Mouse (Mus musculus) heart, embryonic 15.5 days (tissue): ENCODE data around the gene Wdr90. TPM values are rescaled to one million over a fixed set of nuclear protein-coding genes. Genes with fewer than 3 reads are reported as not detected.

ENCODE experiments used
- ATAC-seq: fragments of 200-750 bp; cut with Nextera tagmentation; replicated peaks from 2 replicates; pipeline ENCODE4 v1.8.0; 2017; ENCODE audit warnings: low read depth, moderate TSS enrichment; ENCODE audit not compliant: insufficient number of reproducible peaks, insufficient read depth, low FRiP score
- H3K27ac ChIP-seq: fragments of 300-500 bp; sonication (generic); 2 replicates; pipeline ENCODE4 v1.5.1; 2015; ENCODE audit warnings: mild to moderate bottlenecking, inconsistent platforms
- H3K27me3 ChIP-seq: fragments of 300-500 bp; sonication (generic); 2 replicates; pipeline ENCODE4 v1.6.1; 2015; ENCODE audit warnings: inconsistent platforms
- H3K36me3 ChIP-seq: fragments of 300-500 bp; sonication (generic); 2 replicates; pipeline ENCODE4 v1.6.1; 2015; ENCODE audit warnings: mild to moderate bottlenecking, inconsistent platforms
- H3K4me1 ChIP-seq: fragments of 300-500 bp; sonication (generic); replicated peaks from 2 replicates; pipeline ENCODE4 v1.6.1; 2015; ENCODE audit warnings: inconsistent platforms
- H3K4me2 ChIP-seq: fragments of 300-500 bp; sonication (generic); 2 replicates; pipeline ENCODE4 v1.6.1; 2015; ENCODE audit warnings: inconsistent platforms, mild to moderate bottlenecking, moderate library complexity
- H3K4me3 ChIP-seq: fragments of 300-500 bp; sonication (generic); 2 replicates; pipeline ENCODE4 v1.5.1; 2015; ENCODE audit warnings: mild to moderate bottlenecking, inconsistent platforms
- H3K9ac ChIP-seq: fragments of 300-500 bp; sonication (generic); 2 replicates; pipeline ENCODE4 v1.6.1; 2015; ENCODE audit warnings: mild to moderate bottlenecking, inconsistent platforms
- H3K9me3 ChIP-seq: fragments of 300-500 bp; sonication (generic); replicated peaks from 2 replicates; pipeline ENCODE4 v1.6.1; 2016; ENCODE audit warnings: inconsistent platforms
- WGBS: fragments of 180-500 bp; shearing (Covaris S2); methylation state at CpG from one replicate; pipeline ENCODE4 v1.1.7; 2015; ENCODE audit warnings: mixed read lengths; 5-methylcytosine and 5-hydroxymethylcytosine counted together
- polyA plus RNA-seq: library from polyadenylated mRNA; unstranded; fragments of >200 nt; fragmentation: Nextera tagmentation; extraction: Ambion mirVana; gene quantifications from 2 replicates; pipeline ENCODE4 v1.2.1, GENCODE M21; 2015

Wdr90 gene
- polyA plus RNA-seq, 1 experiment from 2014 or later, result 12.1 TPM

- H3K4me3 ChIP-seq, result no peak overlapping the region
- no peaks in the 10 kb centered on the region for H3K4me1 ChIP-seq
- peaks cover 37% of the 10 kb centered on the region for H3K36me3 ChIP-seq
- H3K9ac ChIP-seq, result no peak overlapping the region
- 87% methylated on average over 3 of the region's 3 CpGs for WGBS
- H3K27me3 ChIP-seq, result no peaks in the 10 kb centered on the region
- no peak overlapping the region for H3K4me2 ChIP-seq
- no peak overlapping the region for H3K27ac ChIP-seq
- no peak for ATAC-seq
- H3K9me3 ChIP-seq, result no peaks in the 10 kb centered on the region
Measured at GRCm38 (mm10) chr17:25883824-25884223, 22.5 kb upstream of the Wdr90 start.

DNA sequence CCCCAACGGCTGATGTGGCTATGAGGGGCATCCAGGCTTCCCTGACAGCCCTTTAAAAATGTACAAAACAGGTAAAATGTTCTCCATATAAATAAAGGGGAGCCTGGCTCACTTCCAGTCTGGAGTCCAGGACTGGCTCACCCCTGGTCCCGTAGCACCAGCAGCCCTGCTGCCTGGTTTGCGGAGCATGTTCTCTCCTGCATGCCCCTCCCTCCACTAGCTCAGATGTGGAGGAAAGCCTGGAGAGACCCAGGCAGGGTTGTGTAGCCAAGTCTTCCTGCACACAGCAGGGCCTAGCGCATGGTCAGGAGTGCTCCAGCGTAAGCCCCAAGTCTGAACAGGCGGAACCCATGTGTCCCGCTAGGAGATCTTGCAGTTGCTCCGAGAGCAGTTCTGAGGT, 22.0 kb upstream of the Wdr90 start:
- Histone ChIP-seq H3K9ac (no peak overlapping the region), H3K27me3 (no peaks in the 10 kb centered on the region), H3K4me2 (no peak overlapping the region), H3K9me3 (no peaks in the 10 kb centered on the region), H3K36me3 (peaks cover 34% of the 10 kb centered on the region), H3K27ac (no peak overlapping the region), H3K4me3 (no peak overlapping the region), H3K4me1 (no peaks in the 10 kb centered on the region)
- ATAC-seq, result no peak
- 89% methylated on average over 8 of the region's 8 CpGs for WGBS

GRCm38 (mm10) chr17:25882306-25882705, 21.0 kb upstream of the Wdr90 start:
- H3K4me3 ChIP-seq, result no peak overlapping the region
- ATAC-seq, result no peak
- peaks cover 27% of the 10 kb centered on the region for H3K36me3 ChIP-seq
- H3K27ac ChIP-seq, result no peak overlapping the region
- no peaks in the 10 kb centered on the region for H3K27me3 ChIP-seq
- 44% methylated on average over 5 of the region's 5 CpGs for WGBS
- H3K9ac ChIP-seq, result no peak overlapping the region
- no peaks in the 10 kb centered on the region for H3K9me3 ChIP-seq
- no peak overlapping the region for H3K4me2 ChIP-seq
- no peaks in the 10 kb centered on the region for H3K4me1 ChIP-seq

DNA sequence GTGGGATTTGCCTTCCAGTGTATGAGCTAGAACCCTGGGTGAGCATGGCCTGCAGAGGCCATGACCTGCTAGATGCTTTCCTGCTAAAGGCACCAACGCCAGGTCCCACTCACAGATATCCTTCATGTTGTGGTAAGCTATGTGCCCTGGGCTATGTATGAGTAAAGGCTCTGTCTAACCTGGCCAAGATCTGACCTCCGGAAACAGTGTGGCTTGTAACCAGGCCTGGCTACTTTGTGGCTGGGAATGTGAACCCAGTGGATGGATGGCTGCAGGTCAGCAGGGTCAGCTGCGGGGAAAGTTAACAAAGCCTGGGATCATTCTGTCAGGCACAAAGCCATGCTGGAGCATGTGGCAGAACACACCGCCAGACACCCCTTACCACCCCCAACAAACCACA, 20.4 kb upstream of the Wdr90 start:
- Histone ChIP-seq H3K4me1 (peaks cover 4% of the 10 kb centered on the region), H3K9ac (no peak overlapping the region), H3K4me2 (no peak overlapping the region), H3K36me3 (peaks cover 27% of the 10 kb centered on the region), H3K9me3 (no peaks in the 10 kb centered on the region), H3K27me3 (no peaks in the 10 kb centered on the region), H3K4me3 (no peak overlapping the region), H3K27ac (no peak overlapping the region)
- 57% methylated on average over 4 of the region's 4 CpGs for WGBS
- ATAC-seq, result no peak

GRCm38 (mm10) chr17:25880913-25881641, 19.8 kb upstream of the Wdr90 start:
- Histone ChIP-seq H3K4me1 (peaks cover 9% of the 10 kb centered on the region), H3K4me3 (no peak overlapping the region), H3K4me2 (no peak overlapping the region), H3K27me3 (no peaks in the 10 kb centered on the region), H3K36me3 (peaks cover 27% of the 10 kb centered on the region), H3K9ac (no peak overlapping the region), H3K9me3 (no peaks in the 10 kb centered on the region), H3K27ac (no peak overlapping the region)
- 37% methylated on average over 5 of the region's 5 CpGs for WGBS
- ATAC-seq, result no peak

GRCm38 (mm10) chr17:25880196-25880910, 19.1 kb upstream of the Wdr90 start, which contains the start of gene Wfikkn1:
TSS of gene Wfikkn1 (minus strand) at chr17:25880858.
- ATAC-seq, result no peak
- Histone ChIP-seq H3K9ac (no peak within 1 kb of the TSS), H3K27ac (no peak within 1 kb of the TSS), H3K4me2 (no peak within 1 kb of the TSS), H3K9me3 (no peaks in the 10 kb centered on the region), H3K36me3 (peaks cover 27% of the 10 kb centered on the region), H3K27me3 (no peaks in the 10 kb centered on the region), H3K4me3 (no peak within 1 kb of the TSS), H3K4me1 (peaks cover 15% of the 10 kb centered on the region)
- WGBS, result 53% methylated on average over 5 of the region's 5 CpGs

DNA sequence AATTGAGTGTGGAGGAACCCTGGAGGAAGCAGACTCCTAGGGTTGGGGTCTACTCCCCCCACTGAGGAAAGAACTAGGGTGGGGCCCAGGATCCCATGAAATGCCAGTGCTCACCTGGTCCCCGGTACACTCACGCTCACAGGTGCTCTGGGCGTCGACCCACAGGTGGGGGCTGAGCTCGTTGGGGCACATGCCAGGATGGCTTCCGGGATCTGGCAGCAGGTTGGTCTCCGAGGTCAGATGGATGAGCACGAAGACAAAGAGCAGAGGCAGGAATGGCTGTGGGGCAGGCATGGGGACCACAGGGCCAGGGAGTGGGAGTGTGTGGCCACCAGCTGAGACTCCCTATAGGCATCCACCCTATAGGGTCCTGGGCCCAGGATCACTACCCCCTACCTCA, 18.4 kb upstream of the Wdr90 start:
- whole genome bisulfite sequencing, result 84% methylated on average over 8 of the region's 8 CpGs
- ATAC-seq, result no peak
- no peaks in the 10 kb centered on the region for H3K27me3 ChIP-seq
- no peak overlapping the region for H3K9ac ChIP-seq
- H3K9me3 ChIP-seq, result no peaks in the 10 kb centered on the region
- no peak overlapping the region for H3K4me3 ChIP-seq
- peaks cover 15% of the 10 kb centered on the region for H3K4me1 ChIP-seq
- H3K4me2 ChIP-seq, result no peak overlapping the region
- no peak overlapping the region for H3K27ac ChIP-seq
- H3K36me3 ChIP-seq, result peaks cover 25% of the 10 kb centered on the region

DNA sequence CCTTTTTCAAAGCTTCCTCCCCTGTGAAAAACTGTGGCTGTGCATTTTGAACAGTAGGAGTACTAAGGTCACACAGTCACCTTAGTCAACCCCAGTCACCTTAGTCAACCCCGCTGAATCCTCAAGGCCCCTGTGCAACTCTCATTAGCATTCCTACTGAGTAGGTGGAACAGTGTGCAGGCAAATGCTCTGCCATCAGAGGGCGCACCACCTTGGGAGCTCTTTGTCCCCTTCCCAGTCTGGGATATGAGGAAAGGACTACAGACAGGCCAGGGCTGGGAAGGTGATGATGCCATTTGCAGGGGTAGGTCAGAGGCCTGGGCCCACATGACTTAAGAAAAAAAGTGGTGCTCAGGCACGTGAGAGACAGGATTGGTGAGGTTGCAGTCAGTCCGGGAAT, 18.0 kb upstream of the Wdr90 start:
- no peak overlapping the region for H3K4me3 ChIP-seq
- ATAC-seq, result no peak
- no peak overlapping the region for H3K9ac ChIP-seq
- no peaks in the 10 kb centered on the region for H3K9me3 ChIP-seq
- no peak overlapping the region for H3K4me2 ChIP-seq
- peaks cover 20% of the 10 kb centered on the region for H3K36me3 ChIP-seq
- peaks cover 20% of the 10 kb centered on the region for H3K4me1 ChIP-seq
- H3K27me3 ChIP-seq, result no peaks in the 10 kb centered on the region
- H3K27ac ChIP-seq, result no peak overlapping the region
- WGBS, result 65% methylated on average over 4 of the region's 4 CpGs

- Histone ChIP-seq H3K4me1 (peaks cover 26% of the 10 kb centered on the region), H3K9ac (no peak overlapping the region), H3K4me3 (no peak overlapping the region), H3K9me3 (no peaks in the 10 kb centered on the region), H3K27ac (no peak overlapping the region), H3K4me2 (no peak overlapping the region), H3K36me3 (peaks cover 15% of the 10 kb centered on the region), H3K27me3 (no peaks in the 10 kb centered on the region)
- 92% methylated on average over 19 of the region's 19 CpGs for WGBS
- ATAC-seq, result no peak
Measured at GRCm38 (mm10) chr17:25878611-25879180, 17.4 kb upstream of the Wdr90 start.

DNA sequence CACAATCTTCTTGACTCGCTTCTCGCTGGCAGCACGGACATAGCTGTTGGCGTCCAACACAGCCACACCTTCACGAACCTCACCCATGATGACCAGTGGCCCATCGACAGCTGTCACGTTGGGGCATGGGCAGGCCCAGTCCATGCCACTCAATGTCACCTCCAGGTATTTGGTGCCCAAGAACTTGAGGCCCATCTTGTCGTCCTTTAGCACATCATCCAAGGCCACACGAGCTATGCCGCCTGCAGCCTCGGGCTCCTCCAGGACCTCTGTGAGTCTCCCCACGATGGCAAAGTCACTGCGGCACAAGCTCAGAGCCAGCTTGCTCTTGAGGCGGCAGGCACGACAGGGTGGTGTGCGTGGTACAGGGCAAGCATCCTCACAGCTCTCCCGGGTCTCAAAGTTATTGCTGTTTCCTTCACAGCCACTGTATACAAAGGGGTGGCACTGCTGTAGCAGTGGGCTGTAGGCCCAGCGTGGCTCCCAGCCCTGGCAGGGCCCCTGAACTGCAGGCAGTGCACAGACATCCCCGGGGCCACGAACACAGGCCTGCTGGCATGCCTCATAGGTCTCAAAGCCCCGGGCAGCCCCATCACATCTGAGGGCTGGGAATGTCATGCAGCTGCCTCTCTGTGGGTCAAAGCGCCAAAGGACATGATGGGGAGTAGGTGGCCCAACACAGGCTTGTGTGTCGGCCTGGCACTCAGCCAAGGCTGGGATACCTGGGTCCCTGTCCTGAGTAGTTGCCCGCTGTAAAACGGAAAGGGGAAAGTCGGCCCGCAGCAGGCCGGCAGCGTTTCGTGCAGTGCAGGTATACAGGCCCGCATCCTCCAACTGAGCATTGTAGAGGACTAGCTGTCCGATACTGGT, 16.7 kb upstream of the Wdr90 start:
- no peak for ATAC-seq
- Histone ChIP-seq H3K36me3 (peaks cover 9% of the 10 kb centered on the region; the same call in 1 of the 2 replicates), H3K4me3 (no peak overlapping the region), H3K4me1 (peaks cover 26% of the 10 kb centered on the region), H3K4me2 (no peak overlapping the region), H3K27ac (no peak overlapping the region), H3K27me3 (no peaks in the 10 kb centered on the region), H3K9ac (no peak overlapping the region), H3K9me3 (no peaks in the 10 kb centered on the region)
- 90% methylated on average over 32 of the region's 32 CpGs for WGBS

DNA sequence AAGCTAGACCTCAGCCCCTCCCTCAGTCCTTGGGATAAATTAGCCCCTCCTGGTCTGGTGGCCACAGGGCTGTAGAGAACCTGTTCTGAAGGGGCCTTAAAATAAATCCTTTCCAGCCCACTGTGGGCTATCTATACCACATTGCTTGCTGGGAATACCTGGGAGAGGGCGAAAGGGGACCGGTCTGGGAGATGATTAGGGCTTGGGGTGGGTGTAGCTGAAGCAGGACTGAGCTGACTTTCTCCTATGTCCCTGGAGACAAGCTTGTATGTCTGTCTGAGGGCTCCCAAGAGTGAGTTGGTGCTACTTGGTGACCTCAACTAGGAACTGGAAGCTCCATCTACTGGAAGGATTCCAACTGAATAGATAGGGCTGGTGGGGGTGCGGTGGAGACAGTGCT, 15.7 kb upstream of the Wdr90 start:
- H3K27me3 ChIP-seq, result no peaks in the 10 kb centered on the region
- H3K4me2 ChIP-seq, result no peak overlapping the region
- peaks cover 26% of the 10 kb centered on the region for H3K4me1 ChIP-seq
- H3K27ac ChIP-seq, result no peak overlapping the region
- H3K4me3 ChIP-seq, result 0 out of 2 replicates have a peak overlapping the region, but pooled peaks have one; percentile 94
- no peak for ATAC-seq
- WGBS, result 79% methylated on average over 3 of the region's 3 CpGs
- no peaks in the 10 kb centered on the region for H3K9me3 ChIP-seq
- no peaks in the 10 kb centered on the region for H3K36me3 ChIP-seq
- no peak overlapping the region for H3K9ac ChIP-seq
